Mouse (Mus musculus) forebrain, embryonic 16.5 days (tissue): ENCODE measurements around the gene Rab11fip4. TPM values are rescaled to one million over a fixed set of nuclear protein-coding genes. Genes with fewer than 3 reads are reported as not detected.

Experiments used
- ATAC-seq: fragments of 200-750 bp; cut with Nextera tagmentation; 2 replicates; pipeline ENCODE4 v1.8.0; 2017; ENCODE audit warnings: mild to moderate bottlenecking, moderate library complexity
- H3K27ac ChIP-seq: fragments of 300-500 bp; sonication (generic); 2 replicates; pipeline ENCODE4 v1.5.1; 2014; ENCODE audit warnings: low read length, control low read depth
- H3K27me3 ChIP-seq: fragments of 300-500 bp; sonication (generic); replicated peaks from 2 replicates; pipeline ENCODE4 v1.6.1; 2014; ENCODE audit warnings: low read length; ENCODE audit not compliant: control insufficient read depth, insufficient read depth
- H3K36me3 ChIP-seq: fragments of 300-500 bp; sonication (generic); 2 replicates; pipeline ENCODE4 v1.6.1; 2014; ENCODE audit not compliant: control insufficient read depth, insufficient read depth
- H3K4me1 ChIP-seq: fragments of 300-500 bp; sonication (generic); replicated peaks from 2 replicates; pipeline ENCODE4 v1.6.1; 2014; ENCODE audit warnings: low read length; ENCODE audit not compliant: control insufficient read depth, insufficient read depth
- H3K4me2 ChIP-seq: fragments of 300-500 bp; sonication (generic); 2 replicates; pipeline ENCODE4 v1.6.1; 2014; ENCODE audit warnings: mild to moderate bottlenecking, low read length, control low read depth
- H3K4me3 ChIP-seq: fragments of 300-500 bp; sonication (generic); replicated peaks from 2 replicates; pipeline ENCODE4 v1.5.1; 2014; ENCODE audit warnings: mild to moderate bottlenecking, low read length, control low read depth
- H3K9ac ChIP-seq: fragments of 300-500 bp; sonication (generic); replicated peaks from 2 replicates; pipeline ENCODE4 v1.6.1; 2014; ENCODE audit warnings: low read depth, low read length, control low read depth
- H3K9me3 ChIP-seq: fragments of 300-500 bp; sonication (generic); 2 replicates; pipeline ENCODE4 v1.6.1; 2016; ENCODE audit warnings: low read length; ENCODE audit not compliant: control insufficient read depth
- WGBS: fragments of 180-500 bp; shearing (Covaris S2); extraction: QIAGEN DNeasy Blood & Tissue Kit; methylation state at CpG from one replicate; pipeline ENCODE4 v1.1.7; 2014; 5-methylcytosine and 5-hydroxymethylcytosine counted together
- polyA plus RNA-seq: library from polyadenylated mRNA; unstranded; fragments of >200 nt; fragmentation: Nextera tagmentation; extraction: Ambion mirVana; gene quantifications from 2 replicates; pipeline ENCODE4 v1.2.1, GENCODE M21; 2015

Rab11fip4 gene
- polyA plus RNA-seq, 1 experiment from 2014 or later = 31.6 TPM

GRCm38 (mm10) chr11:79731476-79731875 is 140.5 kb downstream of the Rab11fip4 start:
- 86% methylated on average over 5 of the region's 5 CpGs for WGBS
- Histone ChIP-seq H3K9me3 (no peaks in the 10 kb centered on the region), H3K9ac (no peak overlapping the region), H3K27ac (no peak overlapping the region), H3K4me2 (no peak overlapping the region), H3K27me3 (no peaks in the 10 kb centered on the region), H3K36me3 (no peaks in the 10 kb centered on the region), H3K4me3 (no peak overlapping the region), H3K4me1 (peaks cover 17% of the 10 kb centered on the region)
- ATAC-seq = no peak

- H3K4me3 ChIP-seq = no peak overlapping the region
- H3K9ac ChIP-seq = no peak overlapping the region
- peaks cover 26% of the 10 kb centered on the region for H3K4me1 ChIP-seq
- no peak for ATAC-seq
- H3K36me3 ChIP-seq = no peaks in the 10 kb centered on the region
- no peak overlapping the region for H3K27ac ChIP-seq
- H3K27me3 ChIP-seq = no peaks in the 10 kb centered on the region
- WGBS = 96% methylated on average over 6 of the region's 6 CpGs
- no peaks in the 10 kb centered on the region for H3K9me3 ChIP-seq
- no peak overlapping the region for H3K4me2 ChIP-seq
Observed at GRCm38 (mm10) chr11:79733013-79733412, 142.0 kb downstream of the Rab11fip4 start.

DNA sequence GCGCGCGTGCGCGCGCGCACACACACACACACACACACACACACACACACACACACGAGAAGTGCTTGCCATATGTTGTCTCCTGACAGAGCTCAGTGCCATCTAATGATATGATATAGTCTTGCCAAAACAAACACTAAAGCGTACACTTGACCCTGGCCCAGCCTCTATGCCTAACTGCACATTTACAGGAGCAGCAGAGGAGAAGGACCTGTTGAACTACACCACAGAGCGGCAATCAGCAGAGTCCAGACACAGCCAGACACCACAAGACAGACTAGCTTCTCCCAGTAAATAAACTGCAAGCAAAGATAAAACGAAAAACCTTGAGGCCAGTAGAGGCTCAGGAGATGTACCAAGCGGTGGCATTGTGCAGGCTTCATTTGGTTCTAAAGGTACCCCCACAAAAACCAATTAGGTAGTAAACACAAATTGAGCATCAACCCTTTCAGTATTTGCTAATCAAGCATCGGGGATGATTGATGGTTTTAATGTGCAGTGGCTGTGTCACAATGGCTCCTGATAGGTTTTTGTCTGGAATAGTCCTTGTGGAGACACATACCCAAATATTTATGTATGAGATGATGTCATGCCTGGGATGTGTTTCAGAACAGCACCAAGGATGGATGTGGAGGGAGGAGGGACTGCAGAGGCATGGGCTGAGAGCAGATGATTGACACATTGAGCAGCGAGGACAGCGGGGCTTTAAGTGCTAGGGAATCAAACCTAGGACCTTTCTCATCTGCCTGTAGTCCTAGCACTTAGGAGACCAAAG is 145.4 kb downstream of the Rab11fip4 start:
- WGBS = 56% methylated on average over 13 of the region's 15 CpGs
- no peak overlapping the region for H3K4me3 ChIP-seq
- no peaks in the 10 kb centered on the region for H3K9me3 ChIP-seq
- H3K4me1 ChIP-seq = peaks cover 20% of the 10 kb centered on the region
- peak; percentile 85 for ATAC-seq
- no peaks in the 10 kb centered on the region for H3K27me3 ChIP-seq
- no peaks in the 10 kb centered on the region for H3K36me3 ChIP-seq
- no peak overlapping the region for H3K4me2 ChIP-seq
- no peak overlapping the region for H3K9ac ChIP-seq
- no peak overlapping the region for H3K27ac ChIP-seq

DNA sequence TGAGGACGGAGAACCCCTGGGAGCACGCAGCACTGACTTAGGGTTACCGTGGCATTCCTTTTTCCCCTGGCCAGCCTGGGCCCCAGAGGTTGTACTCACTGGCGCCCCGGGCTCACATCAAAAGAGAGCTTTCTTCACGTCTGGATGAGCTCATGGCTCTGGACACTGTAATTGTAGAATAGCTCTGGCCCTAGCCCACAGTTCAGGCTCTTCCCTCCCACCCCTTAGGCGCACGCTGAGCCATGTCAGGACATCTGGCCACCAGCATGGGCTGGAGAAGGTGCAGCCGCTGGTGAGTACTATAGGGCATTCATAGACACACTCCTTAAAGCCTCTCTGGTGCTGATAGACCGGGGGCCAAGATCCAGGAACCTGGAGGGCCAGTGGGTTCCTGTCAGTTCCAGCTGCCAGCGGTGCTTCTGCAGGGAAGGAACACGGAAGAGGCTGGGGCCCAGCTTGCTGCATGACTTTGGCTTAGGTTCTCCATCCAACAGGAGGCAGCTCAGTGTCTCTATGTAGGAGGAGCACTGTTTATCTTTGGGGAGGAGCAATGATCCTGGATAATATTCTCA is 146.2 kb downstream of the Rab11fip4 start:
- H3K4me1 ChIP-seq = peaks cover 20% of the 10 kb centered on the region
- no peaks in the 10 kb centered on the region for H3K9me3 ChIP-seq
- ATAC-seq = no peak
- no peak overlapping the region for H3K27ac ChIP-seq
- no peaks in the 10 kb centered on the region for H3K36me3 ChIP-seq
- WGBS = 60% methylated on average over 12 of the region's 12 CpGs
- H3K4me3 ChIP-seq = no peak overlapping the region
- no peaks in the 10 kb centered on the region for H3K27me3 ChIP-seq
- no peak overlapping the region for H3K9ac ChIP-seq
- H3K4me2 ChIP-seq = no peak overlapping the region

DNA sequence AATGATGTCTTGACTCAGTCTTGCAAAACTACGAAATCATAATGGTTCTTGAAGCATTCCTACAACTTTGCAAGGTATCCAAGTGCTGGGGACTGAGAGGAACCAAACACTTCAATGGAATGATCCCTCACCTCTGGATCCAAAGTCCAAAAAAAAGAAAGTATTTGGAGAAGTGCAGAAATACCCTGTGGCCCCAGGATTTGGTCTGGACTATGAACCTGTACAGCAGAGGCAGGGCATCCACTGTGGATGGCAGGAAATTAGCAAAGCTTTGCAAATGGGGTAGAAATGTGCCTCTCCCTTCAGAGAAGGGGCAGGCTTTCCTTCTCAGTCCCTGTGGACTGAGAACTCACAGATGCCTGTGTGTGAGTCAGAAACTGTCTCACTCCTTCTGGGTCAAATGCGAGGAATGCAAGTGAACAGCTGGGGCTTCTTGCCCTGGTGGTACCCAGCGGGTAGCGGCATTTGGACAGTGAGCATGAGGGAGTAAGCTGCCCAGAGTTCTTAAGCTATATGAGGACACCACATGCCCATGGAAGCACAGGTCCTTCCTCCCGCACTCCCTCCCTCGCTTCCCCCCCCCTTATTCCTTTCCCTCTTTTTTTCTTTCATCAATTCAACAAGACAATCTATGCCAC is 147.0 kb downstream of the Rab11fip4 start:
- 93% methylated on average over 6 of the region's 6 CpGs for WGBS
- peaks cover 20% of the 10 kb centered on the region for H3K4me1 ChIP-seq
- H3K4me3 ChIP-seq = no peak overlapping the region
- no peaks in the 10 kb centered on the region for H3K36me3 ChIP-seq
- H3K9ac ChIP-seq = no peak overlapping the region
- H3K27me3 ChIP-seq = no peaks in the 10 kb centered on the region
- no peak overlapping the region for H3K4me2 ChIP-seq
- no peaks in the 10 kb centered on the region for H3K9me3 ChIP-seq
- ATAC-seq = no peak
- H3K27ac ChIP-seq = no peak overlapping the region

- Histone ChIP-seq H3K9me3 (no peaks in the 10 kb centered on the region), H3K9ac (no peak overlapping the region), H3K27ac (no peak overlapping the region), H3K4me1 (peaks cover 20% of the 10 kb centered on the region), H3K27me3 (no peaks in the 10 kb centered on the region), H3K4me3 (no peak overlapping the region), H3K36me3 (no peaks in the 10 kb centered on the region), H3K4me2 (no peak overlapping the region)
- 69% methylated on average over 19 of the region's 19 CpGs for WGBS
- peak; percentile 78 for ATAC-seq
Observed at GRCm38 (mm10) chr11:79738725-79739558, 147.9 kb downstream of the Rab11fip4 start.

GRCm38 (mm10) chr11:79740740-79741512 is 149.9 kb downstream of the Rab11fip4 start:
- 92% methylated on average over 10 of the region's 10 CpGs for WGBS
- no peak for ATAC-seq
- Histone ChIP-seq H3K27me3 (no peaks in the 10 kb centered on the region), H3K4me2 (no peak overlapping the region), H3K4me1 (peaks cover 20% of the 10 kb centered on the region), H3K36me3 (no peaks in the 10 kb centered on the region), H3K4me3 (no peak overlapping the region), H3K27ac (no peak overlapping the region), H3K9me3 (no peaks in the 10 kb centered on the region), H3K9ac (no peak overlapping the region)

DNA sequence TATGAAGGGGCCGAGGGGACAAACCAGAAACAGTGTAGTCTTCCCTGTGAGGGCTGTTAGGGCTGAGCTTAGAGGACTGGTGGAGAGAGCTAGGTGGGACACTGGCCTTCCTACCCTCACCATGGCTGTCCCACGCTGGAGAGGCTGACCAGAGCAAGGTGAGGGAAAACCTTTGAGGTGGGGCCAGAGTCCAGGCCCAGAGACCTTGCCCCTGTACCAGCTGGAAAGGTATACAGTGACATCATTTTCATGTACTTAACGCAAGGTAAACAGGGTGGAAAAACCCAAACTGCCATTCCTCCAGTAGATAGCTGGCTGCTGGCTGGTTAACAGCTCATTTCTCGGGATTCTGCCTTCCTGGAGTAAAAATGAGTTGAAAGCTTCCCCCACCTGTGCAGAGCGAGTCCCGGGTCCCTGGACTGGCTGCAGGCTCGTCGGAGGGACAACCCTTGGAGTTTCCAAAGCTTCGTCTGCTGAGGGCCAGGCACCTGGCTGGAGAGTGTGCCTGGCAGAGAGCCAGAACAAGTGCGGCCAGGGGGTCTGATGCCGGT is 155.6 kb downstream of the Rab11fip4 start:
- H3K36me3 ChIP-seq = no peaks in the 10 kb centered on the region
- no peaks in the 10 kb centered on the region for H3K27me3 ChIP-seq
- H3K27ac ChIP-seq = no peak overlapping the region
- no peak for ATAC-seq
- no peak overlapping the region for H3K9ac ChIP-seq
- WGBS = 88% methylated on average over 11 of the region's 11 CpGs
- H3K4me2 ChIP-seq = no peak overlapping the region
- no peak overlapping the region for H3K4me3 ChIP-seq
- H3K4me1 ChIP-seq = no peaks in the 10 kb centered on the region
- no peaks in the 10 kb centered on the region for H3K9me3 ChIP-seq
